Mouse (Mus musculus) adrenal gland, postnatal 10 days (tissue): ENCODE results near the gene Stat6. TPM values are rescaled to one million over a fixed set of nuclear protein-coding genes. Genes with fewer than 3 reads are reported as not detected.

ENCODE experiments used
- total RNA-seq, 2 experiments: library from RNA; stranded (reverse); gene quantifications; 2 replicates each; pipeline ENCODE4 v1.2.3; 2021

The Stat6 gene
- total RNA-seq, 2 experiments from 2014 or later: 64.7 to 67.8 TPM

Other genes with a start within 250 kb of the Stat6 start
- 10 to 100 TPM in 1 of 2 experiments, 1 to 10 TPM in 1; 5.2 to 16.9 TPM for gene Stac3, start 141.3 kb upstream of the Stat6 start, total RNA-seq
- gene Ndufa4l2, start 128.0 kb upstream of the Stat6 start, total RNA-seq: 10 to 100 TPM; 49.3 to 56.4 TPM
- 10 to 100 TPM; 56.1 to 57.7 TPM for gene Shmt2, start 120.5 kb upstream of the Stat6 start, total RNA-seq
- gene Nxph4, start 108.4 kb upstream of the Stat6 start, total RNA-seq: 1 to 10 TPM; 5.3 TPM
- gene Lrp1, start 21.8 kb upstream of the Stat6 start, total RNA-seq: 100 to 1,000 TPM; 170 to 208 TPM
- 1 to 10 TPM; 7.8 to 9.4 TPM for gene Nemp1, start 23.9 kb downstream of the Stat6 start, total RNA-seq
- gene Nab2, start 25.6 kb downstream of the Stat6 start, total RNA-seq: 10 to 100 TPM; 19.0 to 24.8 TPM
- gene Myo1a, start 62.2 kb downstream of the Stat6 start, total RNA-seq: 1 to 10 TPM; 1.0 to 2.2 TPM
- not detected for gene Tac2, start 81.5 kb downstream of the Stat6 start, total RNA-seq
- 10 to 100 TPM; 10.8 to 11.0 TPM for gene Zbtb39, start 96.6 kb downstream of the Stat6 start, total RNA-seq
- 10 to 100 TPM; 10.4 to 14.3 TPM for gene Gpr182, start 108.7 kb downstream of the Stat6 start, total RNA-seq
- under 1 TPM; 0.48 to 1.00 TPM for gene Rdh1, start 116.7 kb downstream of the Stat6 start, total RNA-seq
- gene Rdh16f1, start 116.8 kb downstream of the Stat6 start, total RNA-seq: 1 to 10 TPM in 1 of 2 experiments, under 1 TPM in 1; 0.70 to 1.4 TPM
- gene Rdh9, start 133.4 kb downstream of the Stat6 start, total RNA-seq: 10 to 100 TPM in 1 of 2 experiments, 1 to 10 TPM in 1; 8.4 to 20.8 TPM
- 1 to 10 TPM; 1.2 to 3.6 TPM for gene Rdh16, start 158.2 kb downstream of the Stat6 start, total RNA-seq
- under 1 TPM in 1 of 2 experiments, not detected in 1; 0.24 TPM for gene Rdh19, start 206.9 kb downstream of the Stat6 start, total RNA-seq
- gene Rdh16f2, start 223.5 kb downstream of the Stat6 start, total RNA-seq: 1 to 10 TPM; 1.8 to 2.1 TPM
- 100 to 1,000 TPM in 1 of 2 experiments, 10 to 100 TPM in 1; 45.4 to 112 TPM for gene Rdh7, start 245.8 kb downstream of the Stat6 start, total RNA-seq